Mouse (Mus musculus) CH12F3 (cell line): ENCODE results near the gene B3galt4.
"Not testable (repeated sequence)": the region's sequence is repeated elsewhere in the genome, so short reads cannot be mapped to it uniquely, and the experiment has no call there.

Experiments
- in situ Hi-C: fragments of 300-500 bp; cut with MboI; formaldehyde crosslinking; loops from 2 replicates; pipeline ENCODE4 v1.14.3; 2020; ENCODE audit warnings: low sequenced_read_pairs

The B3galt4 gene

DNA sequence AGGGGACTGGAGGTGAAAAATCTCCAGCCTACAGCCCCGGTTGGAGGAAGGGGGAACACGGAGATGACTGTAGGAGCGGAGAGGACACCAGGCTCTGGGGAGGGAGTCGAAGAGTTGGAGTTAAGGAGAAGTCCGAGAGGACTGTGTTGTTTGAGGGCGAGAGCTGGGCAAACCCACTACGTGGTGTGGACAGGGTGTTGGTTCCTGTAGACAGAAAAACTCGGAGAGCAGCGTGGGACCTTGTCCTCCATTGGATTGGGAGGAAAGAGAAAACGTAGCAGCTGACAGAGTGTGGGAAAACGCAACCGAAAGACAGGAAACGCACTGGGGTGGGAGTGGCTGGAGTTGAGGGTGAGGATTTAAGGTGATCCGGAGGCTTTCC lies 41.4 kb downstream of the B3galt4 start:
- in situ Hi-C loops: no loop called here

DNA sequence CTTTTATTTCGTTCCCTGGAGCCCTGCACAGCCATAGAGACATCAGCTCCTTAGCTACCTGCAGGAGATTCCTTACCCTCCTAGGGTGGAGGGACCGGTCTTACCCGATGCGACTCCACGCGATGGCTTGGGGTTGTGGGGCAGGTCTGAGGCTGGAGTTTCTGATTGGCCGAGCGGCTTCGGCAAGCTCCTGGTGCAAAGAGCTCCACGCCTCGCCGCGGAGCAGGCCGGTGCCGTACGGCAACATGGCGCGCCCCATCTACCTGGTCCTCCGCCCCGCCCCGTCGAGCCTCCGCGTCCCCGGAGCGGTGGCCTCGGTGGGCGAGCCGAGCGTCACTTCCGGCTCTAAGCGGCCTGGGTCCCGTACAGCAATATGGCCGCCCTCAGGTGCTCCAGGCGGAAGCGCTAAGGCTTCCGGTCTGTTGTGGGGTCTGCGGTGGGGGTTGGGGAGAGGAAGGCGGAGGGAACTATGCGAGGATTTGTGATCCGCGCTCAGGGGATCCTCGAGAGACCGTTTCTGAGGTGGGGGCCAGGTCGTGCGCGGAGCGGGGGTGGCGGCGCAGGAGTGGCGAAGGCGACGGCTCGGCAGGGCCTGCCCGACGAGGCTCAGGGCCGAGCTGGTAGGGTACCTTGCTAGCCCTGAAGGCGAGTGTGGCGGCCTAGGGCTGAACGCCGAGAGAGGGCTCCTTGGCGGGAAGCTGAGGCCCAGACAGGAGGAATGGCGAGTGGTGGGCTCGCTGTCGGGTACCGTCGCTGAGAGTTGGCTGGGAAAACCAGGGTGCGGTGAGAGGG lies 42.0 kb downstream of the B3galt4 start, which contains the start of gene Daxx:
Daxx (plus strand) TSS at position 338 of the 792 bp plus-strand sequence.
- in situ Hi-C loops: no loop called here

DNA sequence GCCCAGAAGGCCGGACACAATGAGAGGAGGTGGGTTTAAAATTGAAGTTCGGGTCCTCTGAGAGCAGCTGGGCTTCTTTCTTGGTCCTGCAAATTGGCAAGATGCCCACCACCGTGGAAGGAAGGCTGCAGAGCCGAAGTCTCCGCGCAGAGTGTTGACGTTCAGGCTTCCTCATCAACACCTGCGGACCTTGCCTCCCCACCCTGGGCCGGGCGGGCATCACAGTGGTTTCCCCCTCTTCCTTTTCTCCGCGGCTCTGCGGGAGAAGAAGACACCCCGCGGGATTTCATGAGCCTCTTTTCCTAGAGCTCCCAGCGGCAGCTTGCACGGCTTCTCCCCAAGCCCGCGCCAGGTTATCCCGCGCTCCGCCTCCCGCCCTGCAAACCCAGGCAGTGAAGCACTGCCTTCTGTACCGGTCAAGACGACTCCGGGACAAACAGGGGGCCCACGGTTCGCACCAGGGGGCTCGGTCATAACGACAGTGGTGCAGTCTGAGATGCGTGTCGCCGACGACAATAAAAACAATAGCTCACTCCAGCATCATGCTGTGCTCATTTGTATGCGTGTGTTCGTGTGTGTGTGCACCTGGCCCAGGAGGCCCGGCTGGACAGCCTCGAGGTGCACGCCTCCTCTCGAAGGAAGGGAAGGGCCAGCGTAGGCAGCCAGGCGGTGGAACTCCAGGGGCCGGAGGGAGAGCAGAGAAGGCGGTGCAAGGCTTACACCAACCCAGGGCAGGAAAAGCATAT lies 42.8 kb downstream of the B3galt4 start:
- in situ Hi-C loops: no loop called here

DNA sequence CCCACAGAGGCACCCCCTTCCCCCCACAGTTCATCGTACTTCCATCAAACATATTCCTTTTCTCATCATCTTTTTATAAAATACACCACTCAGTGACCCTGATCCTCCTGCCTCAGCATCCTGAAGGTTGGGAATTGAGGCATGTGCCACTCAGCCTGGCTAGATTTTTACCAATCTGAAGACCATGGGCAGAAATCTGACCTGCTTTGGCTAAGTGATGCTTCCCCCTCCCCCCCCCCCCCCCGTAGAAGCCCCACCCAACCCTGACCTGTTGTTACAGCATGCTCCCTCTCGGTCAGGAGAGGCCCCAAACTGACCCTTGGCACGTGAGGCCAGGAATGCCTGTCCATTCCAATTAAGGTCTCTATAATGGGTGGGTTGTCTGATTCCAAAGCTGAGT lies 46.5 kb downstream of the B3galt4 start, which contains the start of gene Platr17:
Platr17 (plus strand) TSS at position 301 of the 400 bp plus-strand sequence.
- in situ Hi-C loops: not testable (repeated sequence)

DNA sequence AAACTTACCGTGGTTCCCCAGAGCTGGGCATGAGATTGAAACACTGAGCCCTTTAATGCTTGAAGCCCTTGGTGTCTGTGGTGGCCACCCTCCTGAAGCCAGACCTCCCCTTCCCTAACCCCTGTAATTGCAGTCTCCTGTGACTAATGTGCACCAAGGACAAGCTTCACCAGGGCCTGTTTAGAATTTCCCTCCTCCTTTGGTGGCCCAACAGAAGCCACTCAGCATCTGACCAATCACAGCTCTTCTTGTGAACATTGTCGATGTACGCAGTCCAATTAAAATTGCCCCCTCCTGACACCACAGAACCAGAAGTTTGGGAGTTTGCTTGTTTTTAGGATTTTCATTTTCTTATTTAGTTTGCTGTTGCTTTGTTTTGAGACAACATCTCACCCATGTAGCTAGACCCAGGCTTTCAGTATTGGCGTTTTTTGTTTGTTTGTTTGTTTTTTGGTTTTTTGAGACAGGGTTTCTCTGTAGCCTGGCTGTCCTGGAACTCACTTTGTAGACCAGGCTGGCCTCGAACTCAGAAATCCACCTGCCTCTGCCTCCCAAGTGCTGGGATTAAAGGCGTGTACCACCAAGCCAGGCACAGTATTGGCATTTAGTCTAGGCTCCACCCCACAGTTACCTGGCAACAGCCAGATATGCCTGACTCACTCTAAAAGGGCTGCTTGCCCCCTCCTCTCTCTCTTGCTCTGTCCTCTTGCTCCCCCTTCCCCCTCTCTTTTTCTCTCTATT lies 47.2 kb downstream of the B3galt4 start:
- in situ Hi-C loops: not testable (repeated sequence)

DNA sequence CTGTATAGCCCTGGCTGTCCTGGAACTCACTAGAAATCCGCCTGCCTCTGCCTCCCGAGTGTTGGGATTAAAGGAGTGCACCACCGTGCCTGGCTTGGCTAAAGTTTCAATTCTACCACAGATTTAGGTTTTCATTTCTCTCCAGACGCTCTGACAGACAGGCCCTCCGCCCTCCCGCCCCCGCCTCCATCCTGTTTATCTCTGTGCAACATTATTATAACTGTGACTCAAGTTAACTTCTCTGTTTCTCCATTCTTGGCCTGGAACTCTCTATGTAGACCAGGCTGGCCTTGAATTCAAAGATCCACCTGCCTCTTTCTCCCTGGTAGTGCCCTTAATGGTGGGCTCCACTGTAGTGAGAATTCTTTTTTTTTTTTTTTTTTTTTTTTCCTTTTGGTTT lies 48.8 kb downstream of the B3galt4 start:
- in situ Hi-C loops: no loop called here

DNA sequence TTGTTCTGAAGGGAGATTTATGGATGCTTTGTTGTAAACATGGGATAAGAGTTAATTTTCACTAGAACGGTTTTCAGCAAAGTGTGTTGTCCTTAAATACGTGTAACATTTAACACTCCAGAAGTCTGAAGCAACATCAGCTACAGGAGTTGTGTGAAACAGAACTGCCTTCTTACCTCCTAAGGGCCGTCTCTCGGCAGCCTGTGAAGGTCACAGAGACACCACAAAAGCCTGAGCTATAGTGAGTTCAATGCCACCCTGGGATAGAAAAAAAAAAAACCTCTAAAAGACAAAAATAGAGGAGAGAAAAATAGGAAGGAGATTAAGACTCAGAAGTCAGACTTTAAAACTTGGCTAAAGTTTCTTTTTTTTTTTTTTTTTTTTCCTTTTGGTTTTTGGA lies 49.2 kb downstream of the B3galt4 start:
- in situ Hi-C loops: no loop called here

DNA sequence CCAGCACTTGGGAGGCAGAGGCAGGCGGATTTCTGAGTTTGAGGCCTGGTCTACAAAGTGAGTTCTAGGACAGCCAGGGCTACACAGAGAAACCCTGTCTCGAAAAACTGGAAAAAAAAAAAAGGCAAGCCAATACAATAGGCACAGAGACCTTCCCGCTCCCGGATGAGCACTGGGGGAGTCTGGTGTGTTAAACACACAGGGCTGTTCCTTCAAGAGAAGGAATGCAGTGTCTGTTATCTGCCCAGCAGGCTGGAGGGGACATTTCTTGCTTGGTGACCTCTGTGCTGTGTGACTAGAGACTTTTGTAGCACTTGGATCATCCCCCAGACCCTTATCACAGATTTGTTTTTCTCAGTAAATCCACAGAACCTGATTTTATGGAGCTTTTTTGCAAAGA lies 49.6 kb downstream of the B3galt4 start:
- in situ Hi-C loops: no loop called here

DNA sequence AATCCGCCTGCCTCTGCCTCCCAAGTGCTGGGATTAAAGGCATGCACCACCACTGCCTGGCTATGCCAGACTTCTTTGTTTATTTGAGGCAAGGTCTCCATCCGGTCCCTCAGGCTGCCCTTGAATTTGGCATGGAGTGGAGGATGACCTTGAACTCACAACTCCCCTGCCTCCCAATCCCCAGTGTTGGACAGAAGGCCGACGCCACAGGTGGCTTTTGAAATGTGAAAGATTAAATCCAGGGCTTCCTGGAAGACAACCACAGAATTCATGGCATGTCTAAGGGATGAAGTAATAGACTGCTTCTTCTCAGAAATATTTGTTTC lies 50.3 kb downstream of the B3galt4 start:
- in situ Hi-C loops: no loop called here

DNA sequence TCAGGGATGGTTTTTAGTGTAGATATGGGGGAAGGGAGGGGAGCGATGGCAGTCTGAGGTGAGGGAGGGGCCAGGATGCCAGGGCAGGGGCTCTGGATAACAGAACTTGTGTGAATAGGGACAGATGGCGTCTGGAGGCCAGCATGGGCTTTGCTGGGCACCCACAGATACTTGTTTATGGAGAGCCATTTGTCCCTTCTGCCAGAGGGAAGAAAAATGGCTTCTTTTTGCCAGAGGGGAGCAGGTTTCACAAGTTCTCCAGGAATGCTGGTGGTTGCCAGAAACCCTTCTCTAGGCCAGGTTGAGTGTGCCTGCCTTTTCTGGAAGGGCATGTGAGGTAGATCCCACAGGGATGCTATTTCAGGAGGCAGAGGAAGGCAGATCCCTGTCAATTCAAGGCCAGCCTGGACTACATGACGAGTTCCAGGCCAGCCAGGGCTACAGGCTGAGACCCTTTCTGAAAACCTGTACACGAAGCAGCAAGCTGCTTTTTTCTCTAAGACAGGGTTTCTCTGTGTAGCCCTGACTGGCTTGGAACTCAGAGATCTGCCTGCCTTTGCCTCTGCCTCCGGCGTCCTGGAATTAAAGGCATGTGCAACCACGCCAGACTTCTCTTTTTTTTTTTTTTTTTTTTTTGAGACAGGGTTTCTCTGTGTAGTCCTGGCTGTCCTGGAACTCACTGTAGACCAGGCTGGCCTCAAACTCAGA lies 50.9 kb downstream of the B3galt4 start:
- in situ Hi-C loops: no loop called here
